In the genomic region with DNA sequence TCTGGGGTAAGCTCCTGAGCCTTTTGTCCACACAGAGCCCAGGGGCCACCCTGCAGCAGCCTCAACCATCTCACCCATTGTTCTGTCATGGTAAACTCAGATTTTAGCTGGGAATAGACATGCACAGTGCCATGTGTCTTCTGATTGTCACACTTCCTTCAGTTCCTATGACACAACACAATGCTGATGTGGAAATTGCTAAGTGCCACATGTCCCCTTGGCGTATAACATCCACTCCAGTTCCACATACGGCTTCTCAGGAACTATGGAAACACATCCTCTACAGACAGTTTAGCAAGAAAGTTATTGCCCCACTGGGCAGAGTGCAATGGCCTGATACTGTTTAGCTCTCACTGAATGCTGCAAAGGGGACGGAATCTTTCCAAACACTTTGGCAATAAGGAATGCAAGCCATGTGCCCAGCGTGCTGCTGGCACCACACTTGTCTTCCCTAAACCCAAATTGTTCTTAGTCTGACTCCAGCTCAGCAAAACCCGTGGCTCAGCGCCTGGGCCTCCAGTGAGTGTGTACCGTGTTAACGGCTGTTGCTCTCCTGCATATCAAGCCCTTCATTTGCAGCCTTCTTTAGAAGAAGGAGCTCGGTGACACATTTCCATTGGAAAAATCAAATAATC, we compare ENCODE assay signal across 10 mouse cellular contexts.
A peak's percentile ranks its signal among the peaks of the same experiment; 100 is the strongest.
DNase-seq lines count a peak whose midpoint lies in the region; ATAC-seq and TF ChIP-seq lines count a peak whose summit lies in the region.
"Had no signal": no experiment of that assay in that cellular context is flagged by ENCODE, and none has a peak within 500 bp of the region (broad histone marks: within the 10 kb centered on the region; RNA-seq: fewer than 3 reads in every experiment).

No protein-coding gene starts in this region.

- no peak overlapping the region for H3K4me3 ChIP-seq in gastrocnemius, adult 2 months
- H3K4me3 ChIP-seq: erythroblast, embryonic 14.5 days; midbrain, embryonic 12.5 days had no signal

- peak; percentile 40 for DNase-seq in gastrocnemius, adult 2 months
- DNase-seq in gastrocnemius, postnatal 25 days, result no peak
- DNase-seq in 416B (ENCODE audit: low read depth), result peak; percentile 64
- peak; percentile 67 to 82 for DNase-seq in cerebellum, postnatal 14 days
- peak; percentile 40 to 49 for DNase-seq in layer of hippocampus, adult 8-10 months (ENCODE audit: low spot score in 2 of 2)
- no peak for DNase-seq in thymus, adult 18-20 months
- DNase-seq in left cerebral cortex, postnatal 36 days (ENCODE audit: low spot score in 2 of 2), result no peak

- peak overlapping the region; percentile 76 for H3K27ac ChIP-seq in gastrocnemius, adult 2 months
- H3K27ac ChIP-seq: midbrain, embryonic 12.5 days had no signal

- no peak for TF ChIP-seq CTCF in gastrocnemius, adult 2 months (IDR thresholded peaks at IDR 0.05)

- intact Hi-C loops in gastrocnemius, adult 2 months (cut with DNase I), result no loop called here
- intact Hi-C loops in left cerebral cortex, postnatal 36 days (cut with DNase I), result no loop called here

- ATAC-seq in neutrophil, adult 5-6 weeks (ENCODE audit: extremely low read depth, insufficient number of reproducible peaks, low FRiP score, poor library complexity, severe bottlenecking), result peak; percentile 35; the same call in 1 of the 2 replicates

Comparison
In these comparisons a context has a peak if more than half of its experiments do, and no peak if none do; other contexts are left out.
1. DNase-seq: peak in gastrocnemius, adult 2 months (single experiment), 416B (single experiment), cerebellum, postnatal 14 days (2 of 2) and layer of hippocampus, adult 8-10 months (2 of 2); none in gastrocnemius, postnatal 25 days (single experiment), thymus, adult 18-20 months (0 of 2) and left cerebral cortex, postnatal 36 days (0 of 2).